Mouse (Mus musculus) cerebellum, adult 2 months (tissue): ENCODE results near the gene Gm12169. TPM values are rescaled to one million over a fixed set of nuclear protein-coding genes. Genes with fewer than 3 reads are reported as not detected.
"Not testable (repeated sequence)": the region's sequence is repeated elsewhere in the genome, so short reads cannot be mapped to it uniquely, and the experiment has no call there.

ENCODE experiments used
- DNase-seq, 2 experiments: peaks; one replicate each; pipeline ENCODE4 v3.0.0; 2021
- H3K27ac ChIP-seq: fragments of 200-500 bp; 2 replicates; pipeline ENCODE4 v1.5.1; 2012; ENCODE audit warnings: low read length, control low read depth, inconsistent platforms; ENCODE audit not compliant: insufficient read depth
- H3K27me3 ChIP-seq: fragments of 200-500 bp; 2 replicates; pipeline ENCODE4 v1.6.1; 2012; ENCODE audit warnings: inconsistent platforms, mild to moderate bottlenecking, low read length, moderate library complexity; ENCODE audit not compliant: control insufficient read depth, insufficient read depth
- H3K4me1 ChIP-seq: fragments of 200-500 bp; 2 replicates; pipeline ENCODE4 v1.6.1; 2011; ENCODE audit warnings: low read length; ENCODE audit not compliant: control insufficient read depth, insufficient read depth
- H3K4me3 ChIP-seq: fragments of 200-500 bp; replicated peaks from 2 replicates; pipeline ENCODE3; 2011; ENCODE audit warnings: mild to moderate bottlenecking, low read depth, low read length, control low read depth; ENCODE audit not compliant: insufficient read depth
- CTCF ChIP-seq: fragments of 200-500 bp; IDR thresholded peaks from 2 replicates; pipeline ENCODE4 v1.5.1; 2011; ENCODE audit warnings: low read depth, mild to moderate bottlenecking, control low read depth, low read length, moderate library complexity, borderline replicate concordance; ENCODE audit not compliant: insufficient read depth
- POLR2A ChIP-seq: fragments of 200-500 bp; IDR thresholded peaks from 2 replicates; pipeline ENCODE4 v1.6.1; 2011; ENCODE audit warnings: low read length, control low read depth, borderline replicate concordance; ENCODE audit not compliant: insufficient read depth
- WGBS: fragments of 180-500 bp; shearing (Covaris S2); methylation state at CpG from one replicate; pipeline ENCODE4 v1.1.7; 2018; 5-methylcytosine and 5-hydroxymethylcytosine counted together
- polyA plus RNA-seq: library from polyadenylated mRNA; depleted of rRNA; stranded (reverse); fragments of >200 nt; gene quantifications from 2 replicates; pipeline ENCODE4 v1.2.3, GENCODE M21; 2012; rRNA removed

Gene Gm12169
- not detected in 2 replicates for polyA plus RNA-seq

- no peaks in the 10 kb centered on the region for H3K27me3 ChIP-seq
- no peaks in the 10 kb centered on the region for H3K4me1 ChIP-seq
- TF ChIP-seq CTCF (no peak), POLR2A (no peak)
- H3K27ac ChIP-seq = no peak within 1 kb of the TSS
- WGBS = 91% methylated on average over 2 of the region's 2 CpGs
- no peak for DNase-seq
- no peak within 1 kb of the TSS for H3K4me3 ChIP-seq
These were observed at the start of gene Gm12169 for GRCm38 (mm10) chr11:46523912-46524311. Gene Gm12169 (plus strand): TSS chr11:46524212.

- DNase-seq = no peak
- TF ChIP-seq POLR2A (no peak), CTCF (no peak)
- no peaks in the 10 kb centered on the region for H3K4me1 ChIP-seq
- H3K27me3 ChIP-seq = no peaks in the 10 kb centered on the region
- no peak overlapping the region for H3K27ac ChIP-seq
- WGBS = 94% methylated on average over 4 of the region's 4 CpGs
- no peak overlapping the region for H3K4me3 ChIP-seq
These were observed 49.8 kb upstream of the Gm12169 start for GRCm38 (mm10) chr11:46474220-46474619.

- whole genome bisulfite sequencing = 85% methylated on average over 9 of the region's 9 CpGs
- no peak for TF ChIP-seq POLR2A
- TF ChIP-seq CTCF = no peak
These were observed 44.7 kb upstream of the Gm12169 start for GRCm38 (mm10) chr11:46479311-46479710.

DNA sequence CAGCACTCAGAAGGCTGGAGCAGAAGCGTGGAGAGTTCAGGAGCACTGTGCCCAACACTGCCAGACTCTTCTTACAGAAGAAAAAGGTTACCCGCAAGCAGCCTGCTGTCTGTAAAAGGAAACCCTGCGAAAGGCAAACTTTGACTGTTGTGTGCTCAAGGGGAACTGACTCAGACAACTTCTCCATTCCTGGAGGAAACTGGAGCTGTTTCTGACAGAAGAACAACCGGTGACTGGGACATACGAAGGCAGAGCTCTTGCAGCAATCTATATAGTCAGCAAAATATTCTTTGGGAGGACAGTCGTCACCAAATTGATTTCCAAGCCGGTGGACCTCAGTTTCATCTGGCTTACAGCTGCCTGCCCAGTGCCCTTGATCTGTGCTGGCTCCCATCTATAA is 43.5 kb upstream of the Gm12169 start:
- H3K4me1 ChIP-seq = no peaks in the 10 kb centered on the region
- WGBS = 83% methylated on average over 7 of the region's 7 CpGs

More at GRCm38 (mm10) chr11:46479311-46479710, 44.7 kb upstream of the Gm12169 start:
- Histone ChIP-seq H3K4me1 (no peaks in the 10 kb centered on the region), H3K4me3 (no peak overlapping the region), H3K27ac (no peak overlapping the region), H3K27me3 (no peaks in the 10 kb centered on the region)
- no peak for DNase-seq

DNA sequence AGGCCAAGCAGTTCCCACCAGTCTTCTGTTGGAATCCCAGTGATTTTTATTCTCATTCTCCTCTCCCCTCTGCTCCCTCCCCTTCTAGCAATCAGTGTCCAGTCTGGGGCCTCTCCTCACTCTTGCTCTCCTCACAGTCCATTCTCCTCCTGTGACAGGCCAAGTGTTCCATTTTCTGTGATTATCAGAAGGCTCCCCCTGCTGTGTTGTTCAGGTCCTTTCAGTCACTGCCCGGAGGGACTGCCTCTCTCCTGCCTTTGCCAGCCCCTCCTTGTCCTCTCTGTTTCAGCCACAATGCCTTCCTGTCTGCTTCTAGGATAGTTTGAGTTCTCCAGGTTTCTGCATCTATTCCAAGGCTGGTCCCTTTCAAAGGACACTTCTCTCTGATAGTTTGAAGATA is 35.8 kb upstream of the Gm12169 start:
- Histone ChIP-seq H3K27ac (no peak overlapping the region), H3K27me3 (no peaks in the 10 kb centered on the region; the same call in 1 of the 2 replicates), H3K4me3 (no peak overlapping the region), H3K4me1 (no peaks in the 10 kb centered on the region)
- TF ChIP-seq CTCF (no peak), POLR2A (no peak)
- peak in 1 of 2 experiments; percentile 7 for DNase-seq
- WGBS = 0% methylated on average over 1 of the region's 1 CpGs

More for the DNA sequence above, 43.5 kb upstream of the Gm12169 start:
- Histone ChIP-seq H3K4me3 (no peak overlapping the region), H3K27ac (no peak overlapping the region), H3K27me3 (no peaks in the 10 kb centered on the region)
- TF ChIP-seq CTCF (no peak), POLR2A (no peak)
- DNase-seq = no peak

DNA sequence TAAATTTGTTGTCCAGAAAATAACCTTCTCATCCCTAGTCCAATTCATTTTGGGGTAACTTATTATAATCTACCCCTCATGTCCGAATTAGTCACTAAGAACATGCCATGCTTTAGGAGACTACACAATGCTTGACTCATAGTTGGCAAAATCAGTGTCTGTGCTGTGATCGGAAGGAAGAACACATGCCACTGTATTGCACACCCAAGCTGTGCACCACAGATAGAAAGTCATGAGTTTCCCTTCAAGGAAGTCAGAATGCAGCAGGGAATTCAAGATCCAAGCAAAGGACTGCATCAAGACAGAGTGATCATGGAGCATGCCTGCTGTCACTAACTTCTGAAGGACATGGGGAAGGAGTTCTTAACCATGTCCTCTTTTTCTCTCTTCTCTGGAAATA is 35.4 kb upstream of the Gm12169 start:
- TF ChIP-seq CTCF = no peak
- TF ChIP-seq POLR2A = no peak
- no peaks in the 10 kb centered on the region; the same call in 1 of the 2 replicates for H3K27me3 ChIP-seq
- WGBS = 76% methylated on average over 2 of the region's 2 CpGs
- no peaks in the 10 kb centered on the region for H3K4me1 ChIP-seq
- no peak overlapping the region for H3K4me3 ChIP-seq
- no peak overlapping the region for H3K27ac ChIP-seq
- no peak for DNase-seq

GRCm38 (mm10) chr11:46507146-46507545 is 16.9 kb upstream of the Gm12169 start:
- no peak for TF ChIP-seq CTCF
- no peak for TF ChIP-seq POLR2A
- Histone ChIP-seq H3K4me1 (no peaks in the 10 kb centered on the region), H3K4me3 (no peak overlapping the region), H3K27me3 (no peaks in the 10 kb centered on the region), H3K27ac (no peak overlapping the region)
- DNase-seq = no peak
- WGBS = 77% methylated on average over 3 of the region's 3 CpGs

GRCm38 (mm10) chr11:46509900-46510299 is 14.1 kb upstream of the Gm12169 start:
- TF ChIP-seq POLR2A (no peak), CTCF (no peak)
- Histone ChIP-seq H3K4me1 (no peaks in the 10 kb centered on the region), H3K4me3 (no peak overlapping the region), H3K27ac (no peak overlapping the region), H3K27me3 (no peaks in the 10 kb centered on the region)
- DNase-seq = no peak
- 98% methylated on average over 5 of the region's 5 CpGs for WGBS

- DNase-seq, H3K27ac ChIP-seq, H3K27me3 ChIP-seq, H3K4me3 ChIP-seq, H3K4me1 ChIP-seq: not testable (repeated sequence)
- 86% methylated on average over 5 of the region's 5 CpGs for WGBS
These were observed 2.7 kb upstream of the Gm12169 start for GRCm38 (mm10) chr11:46521341-46521740.
